9 mouse cellular contexts compared by ENCODE assay signal in genomic region chr1:64876276-64876675, GRCm38 (mm10).
DNase-seq lines count a peak whose midpoint lies in the region; ATAC-seq and TF ChIP-seq lines count a peak whose summit lies in the region.
"Had no signal": no experiment of that assay in that cellular context is flagged by ENCODE, and none has a peak within 500 bp of the region (broad histone marks: within the 10 kb centered on the region; RNA-seq: fewer than 3 reads in every experiment).

No protein-coding gene starts in this region.

- peak overlapping the region; percentile 64 for H3K27ac ChIP-seq in heart, embryonic 13.5 days (replicated peaks)
- H3K27ac ChIP-seq in lung, embryonic 16.5 days (ENCODE audit: low read length), result no peak overlapping the region
- H3K27ac ChIP-seq: liver, embryonic 14.5 days had no signal

- 45% methylated on average over 3 of the region's 3 CpGs for WGBS in heart, embryonic 13.5 days
- WGBS in lung, embryonic 16.5 days, result 63% methylated on average over 3 of the region's 3 CpGs

- H3K9me3 ChIP-seq in G1E (replicated peaks), result no peaks in the 10 kb centered on the region
- H3K9me3 ChIP-seq in heart, embryonic 13.5 days, result no peaks in the 10 kb centered on the region
- no peaks in the 10 kb centered on the region for H3K9me3 ChIP-seq in lung, embryonic 16.5 days (ENCODE audit: control insufficient read depth, low read length)

- TF ChIP-seq CTCF in G1E (IDR thresholded peaks at IDR 0.05; ENCODE audit: low read depth, low read length), result no peak

- H3K4me1 ChIP-seq in G1E (ENCODE audit: insufficient read depth, low read depth, low read length), result peaks cover 11% of the 10 kb centered on the region
- H3K4me1 ChIP-seq in heart, embryonic 13.5 days, result peaks cover 33% of the 10 kb centered on the region
- H3K4me1 ChIP-seq in lung, embryonic 16.5 days (replicated peaks; ENCODE audit: control insufficient read depth, insufficient read depth, low read length), result peaks cover 2% of the 10 kb centered on the region; the same call in 1 of the 2 replicates

- H3K27me3 ChIP-seq in G1E (ENCODE audit: insufficient read depth, low read length), result no peaks in the 10 kb centered on the region
- H3K27me3 ChIP-seq in heart, embryonic 13.5 days (replicated peaks), result no peaks in the 10 kb centered on the region
- no peaks in the 10 kb centered on the region for H3K27me3 ChIP-seq in lung, embryonic 16.5 days (ENCODE audit: control insufficient read depth, insufficient read depth, low read depth, low read length)

- H3K36me3 ChIP-seq in G1E (replicated peaks), result peaks cover 9% of the 10 kb centered on the region
- no peaks in the 10 kb centered on the region for H3K36me3 ChIP-seq in heart, embryonic 13.5 days
- H3K36me3 ChIP-seq in lung, embryonic 16.5 days (ENCODE audit: control insufficient read depth, insufficient read depth, low read length), result no peaks in the 10 kb centered on the region; the same call in 1 of the 2 replicates

- ATAC-seq in G1E (ENCODE audit: extremely low read depth, insufficient number of reproducible peaks, low FRiP score, poor library complexity, severe bottlenecking), result peak; percentile 78
- no peak for ATAC-seq in heart, embryonic 13.5 days (ENCODE audit: extremely low read depth, insufficient number of reproducible peaks, low FRiP score, low TSS enrichment)
- ATAC-seq in lung, embryonic 16.5 days (ENCODE audit: low read depth), result 0 out of 2 replicates have a peak, but pooled peaks have one; percentile 41
- ATAC-seq in inflammation-experienced regulatory T-cells, adult 6 months, result no peak

- H3K4me3 ChIP-seq in G1E (ENCODE audit: low read depth, low read length), result no peak overlapping the region
- no peak overlapping the region for H3K4me3 ChIP-seq in heart, embryonic 13.5 days
- no peak overlapping the region for H3K4me3 ChIP-seq in lung, embryonic 16.5 days (ENCODE audit: low read length)

- H3K4me2 ChIP-seq in heart, embryonic 13.5 days, result no peak overlapping the region
- H3K4me2 ChIP-seq in lung, embryonic 16.5 days (ENCODE audit: low read depth, low read length), result no peak overlapping the region

- DNase-seq in 3T3-L1 (ENCODE audit: low read depth, low spot score) (peak; percentile 72), G1E (ENCODE audit: low spot score) (peak; percentile 40)
- no peak for DNase-seq in natural killer cell, adult 2 months (ENCODE audit: low spot score in 2 of 2)
- no peak for DNase-seq in ovary, postnatal 36 days (ENCODE audit: low spot score)
- no peak for DNase-seq in spleen, adult 18-20 months

- H3K9ac ChIP-seq in heart, embryonic 13.5 days, result no peak overlapping the region
- H3K9ac ChIP-seq in lung, embryonic 16.5 days (ENCODE audit: low read length), result no peak overlapping the region
- H3K9ac ChIP-seq: liver, embryonic 14.5 days had no signal

Comparison
In these comparisons a context has a peak if more than half of its experiments do, and no peak if none do; other contexts are left out.
1. DNase-seq: peak in 3T3-L1 (single experiment) and G1E (single experiment); none in natural killer cell, adult 2 months (0 of 2), ovary, postnatal 36 days (single experiment) and spleen, adult 18-20 months (0 of 2).
2. ATAC-seq: peak in G1E (single experiment) and lung, embryonic 16.5 days (single experiment); none in heart, embryonic 13.5 days (single experiment) and inflammation-experienced regulatory T-cells, adult 6 months (single experiment).